Mouse (Mus musculus) cortical plate, adult 2 months (tissue): ENCODE results near the gene Enpp1. TPM values are rescaled to one million over a fixed set of nuclear protein-coding genes. Genes with fewer than 3 reads are reported as not detected.

Experiments
- H3K27ac ChIP-seq: fragments of 200-500 bp; 2 replicates; pipeline ENCODE4 v1.5.1; 2012; ENCODE audit warnings: low read length, control low read depth, inconsistent platforms; ENCODE audit not compliant: insufficient read depth
- H3K4me1 ChIP-seq: fragments of 200-500 bp; 2 replicates; pipeline ENCODE4 v1.6.1; 2011; ENCODE audit warnings: low read length; ENCODE audit not compliant: control insufficient read depth, insufficient read depth
- H3K4me3 ChIP-seq: fragments of 200-500 bp; 2 replicates; pipeline ENCODE4 v1.5.1; 2011; ENCODE audit warnings: mild to moderate bottlenecking, low read length, control low read depth; ENCODE audit not compliant: insufficient read depth
- CTCF ChIP-seq: fragments of 200-500 bp; IDR thresholded peaks from 2 replicates; pipeline ENCODE4 v1.5.1; 2011; ENCODE audit warnings: mild to moderate bottlenecking, control low read depth, low read length; ENCODE audit not compliant: insufficient read depth; ENCODE audit errors: extremely low read depth
- POLR2A ChIP-seq: fragments of 200-500 bp; IDR thresholded peaks from 2 replicates; pipeline ENCODE4 v1.6.1; 2011; ENCODE audit warnings: mild to moderate bottlenecking, low read length, control low read depth; ENCODE audit not compliant: insufficient read depth; ENCODE audit errors: extremely low read depth
- polyA plus RNA-seq: library from polyadenylated mRNA; depleted of rRNA; stranded (reverse); fragments of >200 nt; gene quantifications from 2 replicates; pipeline ENCODE4 v1.2.3, GENCODE M21; 2012

Enpp1 gene
- polyA plus RNA-seq, 1 experiment = 1.9 TPM

- H3K4me1 ChIP-seq = no peaks in the 10 kb centered on the region
- no peak overlapping the region for H3K4me3 ChIP-seq
- no peak overlapping the region for H3K27ac ChIP-seq
- TF ChIP-seq CTCF (no peak), POLR2A (no peak)
Observed at GRCm38 (mm10) chr10:24677681-24678080, 34.3 kb downstream of the Enpp1 start.

GRCm38 (mm10) chr10:24674261-24674660 lies 37.7 kb downstream of the Enpp1 start:
- no peak overlapping the region for H3K27ac ChIP-seq
- TF ChIP-seq POLR2A = no peak
- no peak for TF ChIP-seq CTCF
- no peak overlapping the region for H3K4me3 ChIP-seq
- no peaks in the 10 kb centered on the region for H3K4me1 ChIP-seq

- Histone ChIP-seq H3K4me1 (no peaks in the 10 kb centered on the region), H3K27ac (no peak overlapping the region), H3K4me3 (no peak overlapping the region)
- no peak for TF ChIP-seq CTCF
- no peak for TF ChIP-seq POLR2A
Observed at GRCm38 (mm10) chr10:24672948-24673347, 39.0 kb downstream of the Enpp1 start.

- Histone ChIP-seq H3K27ac (no peak overlapping the region), H3K4me3 (no peak overlapping the region), H3K4me1 (no peaks in the 10 kb centered on the region)
- TF ChIP-seq CTCF (no peak), POLR2A (no peak)
Observed at GRCm38 (mm10) chr10:24670548-24670947, 41.4 kb downstream of the Enpp1 start.

GRCm38 (mm10) chr10:24650990-24651569 lies 60.9 kb downstream of the Enpp1 start:
- H3K4me1 ChIP-seq = no peaks in the 10 kb centered on the region
- H3K27ac ChIP-seq = no peak overlapping the region
- no peak overlapping the region for H3K4me3 ChIP-seq
- TF ChIP-seq CTCF = no peak
- no peak for TF ChIP-seq POLR2A

- Histone ChIP-seq H3K4me1 (no peaks in the 10 kb centered on the region), H3K4me3 (no peak overlapping the region), H3K27ac (no peak overlapping the region)
- TF ChIP-seq POLR2A (no peak), CTCF (no peak)
Observed at GRCm38 (mm10) chr10:24647996-24648738, 63.8 kb downstream of the Enpp1 start.

GRCm38 (mm10) chr10:24645169-24645568 lies 66.8 kb downstream of the Enpp1 start:
- Histone ChIP-seq H3K4me1 (no peaks in the 10 kb centered on the region), H3K27ac (no peak overlapping the region), H3K4me3 (no peak overlapping the region)
- TF ChIP-seq POLR2A (no peak), CTCF (no peak)

- TF ChIP-seq POLR2A (no peak), CTCF (no peak)
- H3K4me3 ChIP-seq = no peak overlapping the region
- no peak overlapping the region for H3K27ac ChIP-seq
- no peaks in the 10 kb centered on the region for H3K4me1 ChIP-seq
Observed at GRCm38 (mm10) chr10:24642796-24643580, 69.0 kb downstream of the Enpp1 start.

GRCm38 (mm10) chr10:24641416-24642140 lies 70.4 kb downstream of the Enpp1 start:
- Histone ChIP-seq H3K27ac (no peak overlapping the region), H3K4me1 (no peaks in the 10 kb centered on the region), H3K4me3 (no peak overlapping the region)
- TF ChIP-seq POLR2A = no peak
- TF ChIP-seq CTCF = no peak
